Mouse (Mus musculus) olfactory bulb, adult 2 months (tissue): Measurements from ENCODE around the gene Calcrl. TPM values are rescaled to one million over a fixed set of nuclear protein-coding genes. Genes with fewer than 3 reads are reported as not detected.

Source experiments
- H3K27ac ChIP-seq: fragments of 200-500 bp; 2 replicates; pipeline ENCODE4 v1.5.1; 2012; ENCODE audit warnings: low read depth, low read length; ENCODE audit not compliant: insufficient read depth
- H3K4me1 ChIP-seq: fragments of 200-500 bp; 2 replicates; pipeline ENCODE4 v1.6.1; 2012; ENCODE audit warnings: low read length; ENCODE audit not compliant: control insufficient read depth, insufficient read depth
- H3K4me3 ChIP-seq: fragments of 200-500 bp; 2 replicates; pipeline ENCODE4 v1.5.1; 2012; ENCODE audit warnings: mild to moderate bottlenecking, low read depth, low read length, moderate library complexity; ENCODE audit not compliant: insufficient read depth
- CTCF ChIP-seq: fragments of 200-500 bp; IDR thresholded peaks from 2 replicates; pipeline ENCODE4 v1.5.1; 2012; ENCODE audit warnings: low read depth, mild to moderate bottlenecking, low read length, moderate library complexity; ENCODE audit not compliant: insufficient read depth
- POLR2A ChIP-seq: fragments of 200-500 bp; IDR thresholded peaks from 2 replicates; pipeline ENCODE4 v1.6.1; 2012; ENCODE audit warnings: mild to moderate bottlenecking, low read depth, low read length, moderate library complexity; ENCODE audit not compliant: insufficient read depth
- WGBS: fragments of 180-500 bp; shearing (Covaris S2); methylation state at CpG from one replicate; pipeline ENCODE4 v1.1.7; 2018; 5-methylcytosine and 5-hydroxymethylcytosine counted together
- polyA plus RNA-seq: library from polyadenylated mRNA; stranded (reverse); fragments of >200 nt; gene quantifications from 2 replicates; pipeline ENCODE4 v1.2.4, GENCODE M21; 2012; ENCODE audit warnings: low replicate concordance; ENCODE audit not compliant: missing spikeins, insufficient read depth, insufficient read length

Gene Calcrl
- polyA plus RNA-seq, 1 experiment, result not detected

DNA sequence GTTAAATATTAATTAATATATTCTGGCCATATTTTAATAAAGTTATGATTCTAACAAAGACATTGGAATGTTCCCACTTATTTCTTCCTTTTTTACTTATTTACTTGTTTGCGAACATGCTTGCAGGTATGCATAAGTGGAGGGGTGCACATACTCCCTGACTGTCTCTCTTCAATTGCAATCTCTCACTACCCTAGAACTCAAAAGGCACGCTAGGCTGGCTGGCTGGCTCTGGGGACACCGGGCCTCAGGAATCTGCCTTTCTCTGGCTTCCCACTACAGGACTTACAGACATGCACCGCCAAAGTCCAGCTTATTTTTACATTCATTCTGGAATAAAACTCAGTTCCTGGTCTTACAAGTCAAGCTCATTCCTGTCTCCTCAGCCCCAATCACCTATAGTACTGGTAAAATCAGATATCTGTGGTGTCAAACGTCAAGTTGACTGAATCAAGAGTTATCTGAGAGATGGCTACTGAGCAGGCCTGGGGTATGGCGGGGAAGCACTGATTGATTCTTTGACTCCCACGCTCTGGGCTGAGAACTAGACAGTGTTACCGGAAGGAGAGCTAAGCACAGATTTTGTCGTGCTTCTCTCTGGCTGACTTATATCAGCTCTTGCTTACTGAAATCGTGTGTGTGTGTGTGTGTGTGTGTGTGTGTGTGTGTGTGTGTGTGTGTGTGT is 29.5 kb upstream of the Calcrl start:
- TF ChIP-seq CTCF (no peak), POLR2A (no peak)
- H3K4me1 ChIP-seq, result no peaks in the 10 kb centered on the region
- WGBS, result 56% methylated on average over 10 of the region's 10 CpGs
- no peak overlapping the region for H3K4me3 ChIP-seq
- no peak overlapping the region for H3K27ac ChIP-seq

DNA sequence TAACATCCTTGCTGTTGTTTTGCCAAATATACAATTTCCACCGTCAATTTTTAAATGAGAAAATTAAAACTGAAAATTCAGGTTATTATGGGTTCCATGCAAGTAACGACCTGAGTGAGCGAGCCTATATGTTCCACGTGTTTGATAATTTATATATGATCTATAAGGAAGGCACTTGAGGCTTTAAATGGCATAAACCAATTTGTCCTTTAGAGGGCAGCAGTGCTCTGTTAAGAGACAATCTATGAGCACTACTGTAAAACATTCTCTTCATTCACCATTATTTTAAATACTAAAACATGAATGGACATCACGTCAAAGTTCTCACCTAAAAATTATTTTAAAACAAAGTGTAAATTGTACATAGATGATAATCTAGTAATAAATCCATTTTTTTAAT is 28.8 kb upstream of the Calcrl start:
- no peak for TF ChIP-seq POLR2A
- TF ChIP-seq CTCF, result no peak
- Histone ChIP-seq H3K4me3 (no peak overlapping the region), H3K27ac (no peak overlapping the region), H3K4me1 (no peaks in the 10 kb centered on the region)
- WGBS, result 8% methylated on average over 5 of the region's 5 CpGs

DNA sequence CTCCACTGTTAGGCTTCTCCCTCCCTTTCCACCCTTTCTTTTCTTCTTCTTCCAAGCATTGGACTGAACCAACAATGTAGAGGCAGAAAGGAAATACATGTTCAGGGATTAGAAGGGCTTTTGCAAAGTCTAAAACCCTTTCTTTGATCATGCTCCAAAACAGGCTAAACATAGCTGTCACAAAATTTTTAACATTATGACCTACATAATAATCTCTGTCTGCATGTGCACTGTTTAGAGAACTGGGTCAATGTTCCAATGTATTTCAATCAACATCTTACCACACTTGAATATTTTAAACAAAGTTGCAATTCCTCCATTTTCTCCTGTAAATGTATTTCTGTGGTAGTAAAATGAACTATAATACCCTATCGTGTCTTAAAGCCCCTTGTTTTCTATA is 20.3 kb upstream of the Calcrl start:
- Histone ChIP-seq H3K4me1 (no peaks in the 10 kb centered on the region), H3K4me3 (no peak overlapping the region), H3K27ac (no peak overlapping the region)
- TF ChIP-seq CTCF, result no peak
- no peak for TF ChIP-seq POLR2A
- WGBS, result 79% methylated on average over 1 of the region's 1 CpGs

DNA sequence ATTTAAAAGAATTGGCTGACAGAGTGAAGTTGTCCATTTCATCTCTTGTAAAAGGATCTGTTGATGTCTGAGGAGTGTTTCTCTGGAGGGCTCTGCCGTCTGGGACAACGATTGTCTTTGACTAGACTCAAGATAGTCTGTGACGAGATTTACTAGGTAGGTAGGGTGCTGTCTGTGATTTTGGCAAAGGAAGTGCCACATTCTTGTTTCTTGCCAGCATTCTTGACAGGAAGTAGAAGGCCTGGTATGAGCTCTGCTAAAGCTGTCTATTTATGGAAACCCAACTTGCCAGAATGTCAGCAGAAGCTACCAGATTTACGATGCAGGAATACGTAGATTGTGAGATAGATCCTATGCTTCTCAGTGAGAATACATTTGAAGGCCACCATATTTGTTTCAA is 16.7 kb upstream of the Calcrl start:
- Histone ChIP-seq H3K4me1 (no peaks in the 10 kb centered on the region), H3K27ac (no peak overlapping the region), H3K4me3 (no peak overlapping the region)
- 87% methylated on average over 5 of the region's 5 CpGs for WGBS
- TF ChIP-seq CTCF (no peak), POLR2A (no peak)

DNA sequence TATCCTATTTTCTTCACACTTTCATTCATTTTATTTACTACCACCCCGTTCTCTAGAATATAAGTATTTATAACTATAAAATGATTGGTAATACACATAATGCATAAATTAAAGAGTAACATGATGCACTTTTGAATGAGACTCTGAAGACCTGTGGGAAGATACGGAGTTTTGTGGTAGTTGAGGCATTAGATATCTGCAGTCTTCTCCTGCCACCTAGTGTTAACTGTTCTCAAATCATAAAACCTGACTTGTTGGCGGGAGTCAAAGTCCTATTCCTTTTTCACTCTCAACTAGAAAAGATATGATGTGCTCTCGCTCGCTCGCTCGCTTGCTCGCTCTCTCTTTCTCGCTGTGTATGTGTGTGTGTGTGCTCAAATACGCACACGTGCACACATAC is 4.5 kb upstream of the Calcrl start:
- no peak overlapping the region for H3K27ac ChIP-seq
- 49% methylated on average over 11 of the region's 11 CpGs for WGBS
- no peak overlapping the region for H3K4me3 ChIP-seq
- no peaks in the 10 kb centered on the region; the same call in 1 of the 2 replicates for H3K4me1 ChIP-seq
- TF ChIP-seq CTCF (no peak), POLR2A (no peak)

DNA sequence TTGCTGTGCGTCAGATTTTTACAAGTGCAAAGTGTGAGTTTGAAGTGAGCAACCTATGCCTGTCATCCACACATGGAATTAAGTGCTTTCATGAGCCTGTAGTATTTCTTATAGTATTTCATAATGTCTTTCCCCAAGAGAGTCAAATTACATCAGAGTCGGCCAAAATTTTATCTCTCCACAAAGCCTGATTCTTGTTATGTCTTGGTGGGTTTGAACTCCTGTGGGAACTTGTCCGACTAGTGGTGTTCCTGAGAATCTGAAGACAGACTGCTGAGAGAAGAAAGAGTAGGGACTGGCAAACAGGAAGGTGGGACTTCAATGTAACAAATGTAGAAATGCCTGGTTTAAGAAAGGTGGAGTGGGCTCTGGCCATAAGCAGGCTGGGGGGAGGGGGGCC is 3.6 kb upstream of the Calcrl start:
- Histone ChIP-seq H3K4me3 (no peak overlapping the region), H3K27ac (no peak overlapping the region), H3K4me1 (no peaks in the 10 kb centered on the region; the same call in 1 of the 2 replicates)
- TF ChIP-seq POLR2A (no peak), CTCF (no peak)
- WGBS, result 85% methylated on average over 3 of the region's 3 CpGs

DNA sequence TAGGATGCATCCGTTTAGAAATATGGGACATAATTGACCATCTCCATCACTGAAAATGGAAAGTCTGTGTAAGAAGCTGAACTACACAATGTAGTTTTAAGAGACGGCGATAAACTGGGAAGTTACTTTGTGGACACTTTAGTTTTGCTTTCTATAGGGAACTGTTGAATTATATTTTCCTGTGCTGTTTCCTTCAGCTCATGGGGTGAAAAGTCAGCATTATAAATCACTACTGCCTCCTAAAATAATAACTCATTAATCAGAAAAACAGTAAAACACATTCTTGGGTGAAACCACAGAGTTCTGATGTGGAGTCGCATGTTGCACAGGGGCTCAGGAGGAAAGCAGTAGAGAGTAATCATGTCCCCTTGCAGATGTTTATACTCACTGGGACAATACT is 1.3 kb upstream of the Calcrl start:
- Histone ChIP-seq H3K4me1 (no peaks in the 10 kb centered on the region; the same call in 1 of the 2 replicates), H3K27ac (no peak overlapping the region), H3K4me3 (no peak overlapping the region)
- TF ChIP-seq CTCF (no peak), POLR2A (no peak)
- WGBS, result 92% methylated on average over 4 of the region's 4 CpGs

DNA sequence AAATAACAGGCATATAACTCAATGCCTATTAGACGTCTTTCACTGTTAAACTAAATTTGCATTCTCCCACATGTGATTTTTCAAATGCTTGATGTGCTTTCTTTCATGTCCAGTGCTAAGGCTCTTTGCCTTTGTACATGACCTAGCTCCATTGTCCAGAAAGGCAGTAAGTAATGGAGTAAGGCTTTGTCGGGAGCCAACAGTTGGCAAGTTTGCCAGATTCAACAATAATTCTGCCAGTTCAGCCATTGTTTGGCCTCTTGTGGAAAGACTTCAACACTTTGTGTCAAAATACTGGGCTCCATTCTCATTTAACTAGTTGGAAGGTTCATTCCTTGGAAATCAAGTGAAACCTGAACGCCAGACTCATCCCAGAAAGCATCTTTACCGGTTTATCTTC is 8.7 kb downstream of the Calcrl start:
- no peak overlapping the region for H3K27ac ChIP-seq
- no peak overlapping the region for H3K4me3 ChIP-seq
- no peak for TF ChIP-seq CTCF
- no peak for TF ChIP-seq POLR2A
- no peaks in the 10 kb centered on the region for H3K4me1 ChIP-seq
- 54% methylated on average over 4 of the region's 4 CpGs for WGBS

DNA sequence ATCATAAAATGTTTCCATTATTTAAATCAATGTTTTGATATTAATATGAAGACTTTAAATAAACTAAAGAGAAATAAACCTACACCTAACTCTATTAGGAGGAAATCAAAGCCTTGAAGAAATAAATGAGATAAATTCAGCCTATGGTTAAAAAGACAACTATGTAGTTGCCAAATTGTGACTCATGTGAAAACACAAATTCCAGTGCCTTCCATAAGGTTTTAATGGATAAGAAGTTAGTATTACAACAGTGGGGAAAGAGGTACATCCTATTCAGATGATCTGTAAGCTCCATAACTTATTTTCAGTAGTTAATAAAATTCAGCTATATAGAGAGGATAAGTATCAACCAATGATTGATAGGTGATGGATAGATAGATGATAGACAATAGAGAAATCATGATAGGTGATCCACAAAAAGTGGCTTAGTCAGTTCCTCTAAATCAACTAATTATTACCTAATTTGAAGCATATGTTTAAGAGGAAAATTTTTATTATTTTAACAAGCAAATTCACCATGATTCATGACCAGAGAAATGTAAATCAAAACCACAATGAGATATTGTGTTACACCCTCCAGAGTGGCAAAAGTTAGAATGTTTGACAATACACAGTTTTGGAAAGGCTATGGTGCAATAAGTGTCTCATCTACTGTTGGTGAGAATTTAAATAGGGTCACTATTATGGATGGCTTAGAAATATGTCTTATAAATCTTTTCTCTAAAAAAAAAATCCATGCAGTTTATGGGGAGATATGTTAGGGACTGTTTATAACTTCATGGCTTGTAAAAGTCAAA is 15.2 kb downstream of the Calcrl start:
- H3K27ac ChIP-seq, result no peak overlapping the region
- no peaks in the 10 kb centered on the region for H3K4me1 ChIP-seq
- no peak overlapping the region for H3K4me3 ChIP-seq
- TF ChIP-seq CTCF (no peak), POLR2A (no peak)

DNA sequence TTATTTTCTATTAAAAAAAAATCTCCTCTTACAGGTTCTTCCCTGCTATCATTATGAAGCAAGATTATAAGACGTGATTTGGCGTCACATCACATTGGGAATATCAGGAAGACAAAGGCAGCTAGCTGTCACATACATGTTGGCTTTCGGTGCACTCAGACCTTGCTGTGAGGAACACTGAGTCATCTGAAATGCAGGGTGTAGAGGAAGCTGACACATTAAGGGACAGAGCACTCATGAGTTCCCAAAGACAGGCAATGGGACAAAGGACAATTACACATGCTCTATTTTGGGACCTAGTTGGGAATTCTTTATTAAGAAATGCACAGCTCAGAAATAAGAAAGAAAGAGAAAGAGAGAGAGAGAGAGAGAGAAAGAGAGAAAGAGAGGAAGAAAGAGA is 20.4 kb downstream of the Calcrl start:
- no peak for TF ChIP-seq POLR2A
- no peak for TF ChIP-seq CTCF

More for the DNA sequence above, 20.4 kb downstream of the Calcrl start:
- no peaks in the 10 kb centered on the region for H3K4me1 ChIP-seq
- WGBS, result 80% methylated on average over 3 of the region's 3 CpGs
- H3K27ac ChIP-seq, result no peak overlapping the region
- no peak overlapping the region for H3K4me3 ChIP-seq
